Mouse (Mus musculus) myocyte (in vitro differentiated cells): ENCODE measurements at regions not wholly inside any gene's neighbourhood (a gene's known extent, or its start where the extent isn't known, plus 50 kb on each side); places are given as distances from the start of the nearest gene placed in this dataset.

Source experiments
- CEBPB ChIP-seq: IDR thresholded peaks from 2 replicates; pipeline ENCODE4 v1.6.1; 2011; ENCODE audit warnings: mild to moderate bottlenecking, moderate library complexity; ENCODE audit not compliant: poor library complexity, insufficient read depth, severe bottlenecking
- MYOG ChIP-seq, 3 experiments: IDR thresholded peaks; one replicate each; pipeline ENCODE4 v1.6.1; 2011; ENCODE audit warnings: control low read depth in 2 of 3, low read depth in 2 of 3, mild to moderate bottlenecking in 2 of 3; ENCODE audit not compliant: insufficient read length in 2 of 3, control insufficient read depth in 1 of 3, insufficient read depth in 1 of 3
- POLR2A ChIP-seq: IDR thresholded peaks from one replicate; pipeline ENCODE4 v1.6.1; 2011; ENCODE audit warnings: low read depth, mild to moderate bottlenecking, control low read depth, moderate library complexity; ENCODE audit not compliant: insufficient read length
- TCF12 ChIP-seq: IDR thresholded peaks from one replicate; pipeline ENCODE4 v1.6.1; 2011; ENCODE audit warnings: mild to moderate bottlenecking, control low read depth; ENCODE audit not compliant: poor library complexity, insufficient read depth, severe bottlenecking

DNA sequence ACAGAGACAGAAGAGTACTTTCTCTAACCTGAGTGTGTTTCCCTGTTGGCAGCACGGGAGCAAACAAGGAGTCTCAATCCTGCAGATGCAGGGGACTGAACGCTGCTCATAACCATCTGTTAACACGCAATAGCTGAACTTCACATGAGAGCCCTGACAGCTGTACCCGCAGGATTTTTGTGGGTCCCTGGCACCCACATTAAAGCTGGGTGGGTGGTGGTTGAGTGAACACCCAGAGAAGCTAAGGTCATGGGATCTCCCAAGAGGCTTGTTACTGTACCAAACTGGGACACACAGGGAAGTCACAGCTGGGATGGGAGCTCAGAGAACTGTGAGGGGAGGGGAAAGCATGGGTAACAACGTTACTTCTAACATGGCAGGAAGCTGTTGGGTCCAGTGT lies 562.9 kb downstream of the Vrk1 start:
- TF ChIP-seq MYOG (IDR thresholded peaks at IDR 0.05; ENCODE audit: control insufficient read depth in 1 of 3, insufficient read depth in 1 of 3, insufficient read length in 2 of 3, low read depth in 2 of 3) (no peak), CEBPB (no peak), POLR2A (no peak), TCF12 (no peak)
